Mouse (Mus musculus) gastrocnemius, postnatal 14 days (tissue): ENCODE results near the gene Cldn14. TPM values are rescaled to one million over a fixed set of nuclear protein-coding genes. Genes with fewer than 3 reads are reported as not detected.

Experiments
- DNase-seq: peaks from one replicate; pipeline ENCODE4 v3.0.0; 2021; ENCODE audit warnings: mixed read lengths
- intact Hi-C: fragments of 180-260 bp; cut with DNase I; formaldehyde crosslinking; loops from one replicate; pipeline ENCODE4 v1.15.1; 2025; ENCODE audit warnings: low total_unique reads
- total RNA-seq, 2 experiments: library from RNA; stranded (reverse); gene quantifications; 2 replicates each; pipeline ENCODE4 v1.2.3; 2021

Gene Cldn14
- total RNA-seq, 2 experiments from 2014 or later: not detected

DNA sequence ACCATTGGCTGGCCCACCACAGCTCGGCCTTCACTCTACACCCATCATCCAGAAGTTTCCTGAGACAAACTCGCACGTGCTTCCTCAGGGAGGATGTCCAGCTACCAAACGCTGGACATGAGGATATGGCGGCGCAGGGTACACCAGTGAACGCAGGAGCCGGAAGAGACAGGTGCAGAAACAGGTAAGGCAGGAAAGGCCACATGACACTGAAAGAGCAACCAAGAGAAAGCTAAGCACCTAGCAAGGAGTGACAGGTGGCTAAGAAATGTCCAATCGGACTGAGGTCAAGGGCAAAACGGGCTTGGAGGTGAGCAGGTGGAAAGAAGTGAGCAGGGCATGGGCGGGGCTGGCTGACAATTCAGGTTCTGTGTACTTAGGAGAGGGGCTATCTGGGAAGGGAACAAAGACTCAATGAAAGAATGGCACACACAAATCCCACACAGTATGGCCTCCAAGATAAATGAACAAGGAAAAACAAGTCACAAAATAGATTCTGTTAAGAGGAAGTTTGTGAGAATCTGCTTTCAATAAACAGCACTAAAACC, 47.5 kb downstream of the Cldn14 start:
- intact Hi-C loops: no loop called here
- no peak for DNase-seq

DNA sequence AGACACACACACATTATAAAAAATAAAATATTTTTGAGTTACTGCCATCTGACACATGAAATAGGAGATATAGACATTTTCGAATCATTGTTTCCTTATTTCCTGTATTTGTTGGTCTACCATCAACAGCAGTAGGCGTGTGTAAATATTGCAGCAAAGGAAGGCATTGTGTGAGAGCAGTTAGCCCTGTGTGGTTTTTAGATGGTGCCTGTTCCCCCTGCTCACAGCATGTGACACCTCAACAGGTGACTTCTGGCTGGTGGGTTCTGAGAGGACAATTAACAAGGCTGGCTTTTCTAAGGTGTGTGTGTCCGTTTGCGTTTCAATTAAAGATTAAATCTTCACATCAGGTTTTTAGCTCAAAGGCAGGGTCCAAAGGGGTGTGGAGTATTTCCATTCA, 48.1 kb downstream of the Cldn14 start:
- intact Hi-C loops: no loop called here
- no peak for DNase-seq

DNA sequence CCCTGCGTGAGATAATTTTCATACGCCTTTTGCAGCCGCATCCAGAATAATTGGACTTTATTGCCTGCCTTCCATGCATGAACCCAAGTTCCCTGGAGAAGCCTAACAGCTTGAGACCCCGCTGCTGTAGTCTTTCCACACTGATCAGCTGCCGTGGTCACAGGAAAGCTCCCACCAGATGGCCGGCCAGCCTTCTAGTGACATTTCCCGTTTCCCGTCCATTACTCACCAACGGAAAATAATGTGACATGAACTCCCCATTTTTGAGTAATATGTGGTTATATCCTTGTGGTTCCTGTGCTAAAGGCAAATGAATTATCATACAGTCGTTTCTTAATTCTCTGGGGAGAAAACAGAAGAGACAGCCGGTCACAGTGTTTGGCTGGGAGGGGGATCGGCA, 51.2 kb downstream of the Cldn14 start:
- intact Hi-C loops: no loop called here
- no peak for DNase-seq

DNA sequence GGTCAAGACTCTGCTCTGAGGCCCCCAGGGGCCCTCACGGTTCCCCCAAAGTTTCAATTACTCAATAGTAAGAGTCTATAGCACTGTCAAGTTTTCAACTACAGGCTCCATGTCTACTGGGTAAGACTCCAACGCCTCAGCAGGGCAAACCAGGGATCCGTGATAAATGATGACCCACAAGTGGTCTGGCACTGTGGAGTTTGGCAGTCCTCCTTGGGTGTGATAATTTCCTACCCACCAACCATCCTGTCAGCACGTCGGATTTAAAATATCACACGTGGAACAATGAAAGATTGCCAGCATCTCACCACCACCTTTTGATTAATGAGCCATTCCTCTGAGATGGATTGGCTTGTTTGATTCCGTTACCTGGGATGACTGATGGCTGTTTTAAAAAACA, 51.7 kb downstream of the Cldn14 start:
- intact Hi-C loops: no loop called here
- no peak for DNase-seq

DNA sequence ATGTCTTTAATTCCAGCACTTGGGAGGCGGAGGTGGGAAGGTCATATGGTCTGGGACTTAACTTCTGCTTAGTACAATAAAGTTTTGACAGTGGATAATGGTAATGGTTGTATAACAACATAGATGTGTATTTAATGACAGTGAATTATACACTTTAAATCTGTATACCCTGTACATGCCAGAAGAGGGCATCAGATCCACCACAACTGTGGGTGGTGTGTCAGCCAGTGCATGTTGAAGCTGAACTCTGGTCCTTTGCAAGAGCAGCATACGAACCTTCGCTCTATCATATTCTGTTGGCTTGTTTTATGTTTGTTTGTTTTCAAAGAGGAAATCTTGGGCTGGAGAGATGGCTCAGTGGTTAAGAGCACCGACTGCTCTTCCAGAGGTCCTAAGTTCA, 61.2 kb downstream of the Cldn14 start:
- intact Hi-C loops: no loop called here
- no peak for DNase-seq

DNA sequence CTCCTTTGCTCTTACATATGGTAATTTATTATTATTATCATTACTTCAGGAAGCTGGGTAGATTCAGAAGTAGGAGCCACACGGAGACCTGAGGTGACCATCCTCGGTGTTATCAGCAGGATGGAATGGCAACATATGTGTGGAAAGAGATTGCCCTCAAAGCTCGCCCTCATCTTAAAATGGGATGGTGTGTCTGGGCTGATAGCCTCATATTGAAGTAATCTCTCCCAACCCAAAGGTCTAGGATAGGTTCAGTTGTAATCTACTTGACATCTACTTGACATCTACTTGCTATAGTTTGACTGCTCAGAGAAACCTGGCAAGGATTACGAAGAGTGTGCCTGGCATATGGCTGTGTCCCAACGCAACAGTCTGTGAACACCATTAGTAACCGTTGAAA, 64.3 kb downstream of the Cldn14 start:
- intact Hi-C loops: loop anchor here (5.0 kb wide), 2 partner anchors 33 to 313 kb away; no protein-coding TSS in a partner anchor
- DNase-seq: no peak

DNA sequence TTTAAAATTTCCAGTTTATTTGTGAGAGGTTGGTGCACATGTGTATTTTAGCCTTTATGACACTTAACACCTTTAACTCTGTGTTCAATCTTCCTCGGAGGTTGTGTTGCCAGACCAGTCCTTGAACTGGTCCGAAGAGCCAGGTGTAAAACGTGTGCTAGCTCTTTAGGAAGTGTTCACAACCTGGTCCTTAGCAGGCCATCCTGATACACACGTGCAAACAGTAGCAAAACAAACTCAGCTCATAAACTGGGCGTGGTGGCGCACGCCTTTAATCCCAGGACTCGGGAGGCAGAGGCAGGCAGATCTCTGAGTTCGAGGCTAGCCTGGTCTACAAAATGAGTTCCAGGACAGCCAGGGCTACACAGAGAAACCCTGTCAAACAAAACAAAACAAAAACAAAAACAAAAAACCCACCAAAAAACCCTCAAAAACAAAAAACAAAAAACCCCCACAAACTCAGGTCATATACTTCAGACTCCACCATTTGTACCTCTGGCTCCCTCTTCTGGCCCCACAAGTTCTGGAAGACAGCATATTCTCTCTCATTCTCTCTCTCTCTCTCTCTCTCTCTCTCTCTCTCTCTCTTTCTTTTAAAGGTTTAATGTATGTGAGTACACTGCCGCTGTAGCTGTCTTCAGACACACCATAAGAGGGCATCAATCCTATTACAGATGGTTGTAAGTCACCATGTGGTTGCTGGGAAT, 65.7 kb downstream of the Cldn14 start:
- DNase-seq: no peak
- intact Hi-C loops: loop anchor here (5.0 kb wide), 2 partner anchors 34 to 314 kb away; no protein-coding TSS in a partner anchor

DNA sequence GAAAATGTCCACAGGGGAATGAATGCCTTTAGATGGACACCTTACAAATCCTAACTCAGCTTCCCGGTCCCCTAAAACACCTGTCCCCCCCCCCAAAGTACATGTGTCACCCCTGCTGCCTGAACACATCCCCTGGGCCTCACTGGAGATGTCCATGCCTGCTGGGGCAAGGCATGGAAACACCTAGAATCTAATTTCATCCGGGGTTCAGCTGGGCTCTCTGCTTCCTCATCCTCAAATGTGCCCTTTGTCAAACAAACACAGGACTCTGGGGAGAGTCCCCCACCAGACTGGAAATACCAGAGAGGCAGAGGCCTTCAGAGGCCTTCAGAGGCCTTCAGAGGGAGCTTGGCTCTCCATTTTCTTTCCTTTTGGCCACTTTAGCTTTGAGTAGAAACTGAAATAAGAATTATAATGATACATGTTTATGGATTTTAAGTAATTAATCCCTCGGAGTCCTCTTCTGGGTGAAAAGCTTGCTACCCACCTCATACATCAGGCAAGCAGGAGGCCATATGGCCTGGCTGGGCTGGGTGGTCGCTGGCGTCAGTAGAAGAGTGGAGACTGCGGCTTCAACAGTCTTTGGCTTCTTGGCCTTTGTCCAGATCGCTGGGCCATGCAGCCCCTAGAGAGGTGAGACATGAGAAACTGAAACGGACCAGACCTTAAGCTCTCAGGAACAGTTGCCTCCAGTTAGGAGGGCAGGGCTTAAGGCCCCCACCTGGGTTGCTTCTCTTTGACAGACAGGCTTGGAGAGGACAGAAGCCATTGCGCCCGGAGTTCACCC, 66.7 kb downstream of the Cldn14 start:
- intact Hi-C loops: loop anchor here (5.0 kb wide), 2 partner anchors 35 to 315 kb away; no protein-coding TSS in a partner anchor

DNA sequence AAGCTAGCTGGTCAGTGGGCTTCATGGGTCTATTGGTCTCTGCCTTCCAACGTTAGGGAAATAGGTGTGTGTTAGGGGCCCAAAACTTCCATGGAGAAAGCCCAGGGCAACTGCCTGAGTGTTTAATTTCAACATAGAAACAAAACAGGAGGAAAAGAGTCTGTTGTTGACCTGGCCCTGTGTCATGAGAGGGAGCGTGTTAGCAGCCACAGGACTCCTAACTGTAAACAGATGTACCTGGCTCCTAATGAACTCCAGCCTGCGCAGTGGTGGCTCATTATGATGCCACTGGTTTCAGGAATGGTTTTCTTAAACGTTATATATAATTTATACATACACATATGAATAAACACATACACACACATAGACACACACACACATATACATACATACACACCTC, 68.7 kb downstream of the Cldn14 start:
- intact Hi-C loops: loop anchor here (5.0 kb wide), 2 partner anchors 37 to 317 kb away; no protein-coding TSS in a partner anchor
- no peak for DNase-seq

More for the DNA sequence above, 66.7 kb downstream of the Cldn14 start:
- DNase-seq: no peak

DNA sequence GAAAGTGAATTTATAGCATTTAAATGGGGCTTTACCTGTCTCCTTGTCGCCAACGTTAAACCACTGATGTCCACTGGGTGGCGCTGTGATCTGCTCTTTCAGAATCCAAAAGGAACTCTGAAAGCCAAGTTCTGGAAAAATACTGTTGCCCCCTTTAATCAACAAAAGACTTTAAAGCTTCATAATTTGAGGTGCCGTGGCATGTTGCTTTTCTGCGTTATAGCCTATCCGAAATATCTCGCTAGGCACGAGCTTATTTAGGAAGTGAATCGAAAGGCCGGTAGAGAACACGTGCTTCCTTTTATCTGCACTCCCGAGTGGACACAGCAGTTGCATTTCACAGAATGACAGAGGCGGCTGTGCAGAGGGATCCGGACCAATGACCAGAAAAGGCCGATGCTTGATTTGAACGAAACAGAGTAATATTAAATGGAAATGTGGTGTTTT, 70.2 kb downstream of the Cldn14 start:
- intact Hi-C loops: no loop called here
- peak; percentile 64 for DNase-seq

DNA sequence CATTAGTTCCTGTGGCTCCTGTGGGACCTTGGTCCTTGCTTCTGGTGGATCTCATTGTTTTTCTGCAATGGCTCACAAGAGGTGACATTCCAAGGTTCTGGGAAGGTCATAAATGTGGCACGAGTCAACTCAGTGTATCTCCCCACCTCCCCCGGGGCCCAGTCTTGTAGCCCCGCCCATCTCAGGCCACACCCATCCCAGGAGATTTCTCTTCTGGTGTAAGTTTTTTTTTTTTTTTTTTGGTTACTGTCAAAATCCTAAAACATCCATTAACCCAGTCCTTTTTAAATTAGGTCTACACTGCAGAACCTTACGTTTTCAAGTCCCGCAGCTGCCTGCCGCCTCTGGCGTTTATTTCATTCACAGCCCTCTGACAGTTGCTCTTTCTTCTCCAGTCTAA, 73.6 kb downstream of the Cldn14 start:
- intact Hi-C loops: no loop called here
- DNase-seq: no peak

DNA sequence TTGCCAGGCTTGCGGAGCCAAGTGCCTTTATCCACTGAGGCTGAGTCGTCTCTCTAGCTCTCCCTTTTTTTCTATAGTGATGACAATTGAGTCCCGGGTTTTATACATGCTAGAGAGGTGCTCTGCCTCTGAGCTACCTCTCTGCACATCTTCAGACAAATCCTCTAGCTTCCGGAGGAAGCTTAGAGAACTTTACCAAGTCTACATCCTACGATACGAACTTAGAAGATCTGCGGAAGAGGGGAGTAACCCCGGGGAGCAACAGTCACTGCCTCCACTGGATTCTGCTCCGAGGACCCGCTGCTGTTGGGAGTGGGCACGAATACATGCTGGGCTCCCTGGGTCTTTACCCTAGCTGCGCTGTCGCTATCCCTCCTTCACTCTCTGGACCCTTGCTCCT, 74.0 kb downstream of the Cldn14 start:
- intact Hi-C loops: no loop called here

DNA sequence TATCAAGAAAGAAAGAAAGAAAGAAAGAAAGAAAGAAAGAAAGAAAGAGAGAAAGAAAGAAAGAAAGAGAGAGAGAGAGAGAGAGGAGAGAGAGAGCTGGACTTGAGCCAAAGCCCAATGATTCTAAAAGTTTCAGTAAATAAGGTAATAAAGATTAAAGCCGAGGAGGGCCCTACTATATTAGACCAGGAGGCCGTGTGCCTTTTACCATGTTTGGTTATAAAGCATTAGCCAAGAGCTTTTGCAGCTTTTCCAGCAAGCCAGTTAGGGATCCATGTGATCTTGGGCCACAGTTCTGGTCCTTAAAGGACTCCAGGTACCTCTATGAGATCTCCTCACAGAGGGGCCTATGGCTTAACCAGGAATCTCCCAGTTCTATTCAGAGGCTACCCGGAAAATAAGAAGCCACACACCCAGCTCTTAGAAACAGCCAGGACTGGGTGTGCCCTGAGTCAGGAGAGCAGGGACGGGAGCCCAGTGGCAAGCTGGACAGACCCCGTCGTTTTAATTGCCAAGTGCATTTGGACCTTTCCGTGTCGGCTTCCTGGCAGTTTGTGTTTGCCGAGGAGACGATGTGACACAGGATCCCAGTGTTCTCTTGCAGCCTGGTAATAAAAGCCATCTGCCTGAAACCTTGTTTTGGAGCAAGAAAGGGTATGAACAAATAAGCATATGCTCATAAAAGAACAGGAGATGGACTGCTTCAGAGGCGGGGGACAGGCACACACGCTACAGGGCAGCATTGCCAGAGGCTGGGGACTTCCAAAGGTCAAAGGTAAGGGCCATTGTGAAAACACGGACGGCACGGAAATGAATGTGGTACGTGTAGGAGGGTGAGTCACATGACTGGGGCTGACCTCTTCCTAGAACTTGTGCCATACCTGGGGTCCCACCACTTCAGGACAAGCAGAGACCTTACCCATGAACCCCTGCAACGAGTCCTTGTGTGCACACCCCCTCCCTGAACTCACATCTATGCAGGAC, 76.2 kb downstream of the Cldn14 start:
- intact Hi-C loops: no loop called here
- DNase-seq: no peak

More for the DNA sequence above, 74.0 kb downstream of the Cldn14 start:
- no peak for DNase-seq

DNA sequence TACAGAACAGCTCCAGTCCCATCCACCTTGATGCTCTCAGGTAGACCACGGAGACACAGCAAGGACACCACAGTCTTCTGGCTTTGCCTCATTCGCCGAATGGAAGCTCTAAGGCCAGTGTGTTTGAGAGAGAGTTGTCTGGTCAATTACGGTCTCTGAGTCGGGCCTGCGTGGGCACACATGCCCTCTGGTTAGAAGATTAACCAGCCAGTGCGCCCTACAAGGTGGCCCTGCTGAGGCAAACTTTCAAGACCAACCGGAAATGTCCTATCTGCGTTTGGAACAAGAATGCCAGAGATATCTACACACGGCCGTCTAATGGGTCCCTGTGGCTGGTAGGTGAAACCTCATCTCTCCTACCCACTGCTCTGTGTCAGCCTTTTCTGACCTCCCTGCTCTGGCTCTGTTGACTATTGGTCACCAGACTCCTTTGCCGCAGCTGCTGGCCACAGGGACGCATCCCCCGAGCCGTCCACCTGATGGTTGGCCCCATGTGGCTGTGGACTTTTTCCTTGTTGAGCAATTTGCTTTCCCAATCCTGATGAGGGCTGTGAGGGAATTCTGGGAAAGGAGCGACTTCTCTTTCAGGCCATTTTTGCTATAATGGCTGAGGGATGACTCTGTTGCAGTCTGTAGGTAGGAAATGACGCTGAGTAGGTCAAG, 79.1 kb downstream of the Cldn14 start:
- DNase-seq: no peak
- intact Hi-C loops: no loop called here

DNA sequence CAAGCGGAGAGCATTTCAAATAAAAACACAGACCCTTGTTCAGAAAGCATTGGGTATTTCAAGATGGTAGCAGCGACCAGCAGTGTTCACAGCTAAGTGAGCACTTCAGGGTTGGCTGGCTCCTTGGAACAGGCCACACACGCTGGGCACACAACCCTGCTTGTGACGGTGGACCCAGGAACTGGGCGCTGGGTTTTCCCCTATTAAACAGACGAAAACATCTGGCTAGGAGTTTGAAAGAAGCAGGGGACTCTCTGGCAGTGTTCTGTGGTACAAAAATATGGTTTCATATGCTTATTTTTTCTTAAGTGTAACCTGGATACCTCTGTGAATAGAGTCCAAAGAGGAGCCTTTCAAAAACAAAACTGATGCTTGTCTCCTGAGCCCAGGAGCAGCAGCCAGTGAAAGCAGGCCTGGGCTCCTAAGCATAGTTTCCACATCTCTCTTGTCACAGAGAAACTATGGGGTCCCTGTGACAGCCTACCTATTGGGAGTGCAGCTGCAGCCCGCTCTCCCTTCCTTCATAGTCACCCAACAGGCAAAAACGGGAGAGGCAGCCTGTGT, 82.9 kb downstream of the Cldn14 start:
- intact Hi-C loops: no loop called here
- DNase-seq: no peak

DNA sequence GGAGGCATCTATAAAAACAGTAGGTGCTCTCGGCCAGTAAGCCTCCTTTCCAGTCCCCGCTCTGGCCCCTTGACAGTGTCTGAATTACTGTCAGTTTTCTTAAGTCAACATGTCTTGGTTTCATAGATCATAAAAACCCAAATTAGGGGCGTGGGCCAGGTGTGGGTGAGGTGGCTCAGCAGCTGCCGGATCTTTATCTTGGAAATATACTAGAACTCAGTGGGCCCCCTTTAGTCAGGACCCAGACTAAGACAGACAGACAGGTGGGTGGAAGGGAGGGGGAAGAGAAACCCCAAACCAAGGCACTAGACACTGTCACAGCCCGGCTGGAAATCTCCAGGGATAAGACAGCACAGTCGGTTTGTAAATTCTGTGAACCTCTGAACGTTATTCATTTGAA, 84.8 kb downstream of the Cldn14 start:
- no peak for DNase-seq
- intact Hi-C loops: no loop called here

DNA sequence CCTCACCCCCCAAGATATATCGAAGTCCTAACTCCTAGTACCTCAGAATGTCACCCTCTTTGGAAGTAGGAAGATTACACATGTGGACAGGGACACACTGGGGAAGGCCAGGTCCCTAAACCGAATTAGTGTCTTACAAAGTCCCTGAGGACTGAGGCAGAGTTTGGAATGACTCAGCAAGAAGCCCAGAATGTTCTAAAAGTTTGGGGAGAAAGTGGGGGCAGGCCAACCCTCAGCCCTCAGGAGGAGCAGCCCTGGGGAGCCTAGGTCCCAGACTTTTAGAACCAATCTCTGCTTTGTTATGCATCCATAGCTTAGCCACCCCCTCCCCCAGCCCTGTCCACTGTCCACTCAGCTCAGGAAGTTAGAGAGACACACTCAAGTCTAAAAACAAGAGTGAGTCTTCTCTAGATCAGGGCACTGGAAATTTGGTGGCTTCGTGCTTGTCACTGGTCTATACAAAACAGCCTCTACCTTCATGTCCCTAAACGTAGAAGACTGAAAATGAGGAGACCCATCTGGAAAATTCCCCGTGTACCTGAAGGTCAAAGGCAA, 85.7 kb downstream of the Cldn14 start:
- DNase-seq: no peak
- intact Hi-C loops: no loop called here

DNA sequence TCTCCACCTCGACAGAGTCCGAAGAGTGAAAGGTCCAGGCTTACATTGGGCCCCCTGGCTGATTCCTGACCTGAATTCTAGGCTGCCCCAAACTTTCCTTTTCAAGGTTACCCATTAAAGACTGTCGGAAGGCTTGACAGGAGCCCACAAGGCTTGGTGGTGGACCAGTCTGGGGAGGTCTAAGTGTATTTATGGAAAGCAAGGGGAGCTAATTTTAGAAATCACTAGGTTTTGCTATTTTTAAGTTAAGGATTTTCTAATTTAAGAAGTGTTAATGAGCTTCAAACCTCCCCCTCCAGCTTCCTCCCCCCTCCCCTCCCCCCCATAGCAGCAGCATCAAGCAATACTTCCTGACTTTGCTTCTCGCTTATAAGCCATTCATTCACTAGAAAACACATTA, 88.0 kb downstream of the Cldn14 start:
- intact Hi-C loops: no loop called here

More for the DNA sequence above, 88.0 kb downstream of the Cldn14 start:
- no peak for DNase-seq
